ENCODE assay signal across 42 mouse cellular contexts in genomic region chr8:65018423-65018822, GRCm38 (mm10). TPM values are rescaled to one million over a fixed set of nuclear protein-coding genes. Genes with fewer than 3 reads are reported as not detected.
"Had no signal": no experiment of that assay in that cellular context is flagged by ENCODE, and none has a peak within 500 bp of the region (broad histone marks: within the 10 kb centered on the region; RNA-seq: fewer than 3 reads in every experiment).

Gene Trim61 (minus strand): TSS chr8:65018523.
Gene Trim60 (minus strand): TSS chr8:65018584.

- H3K9me3 ChIP-seq: heart, embryonic 10.5 days; heart, embryonic 13.5 days; heart, embryonic 15.5 days; hindbrain, embryonic 12.5 days; hindbrain, embryonic 13.5 days; hindbrain, embryonic 15.5 days; intestine, embryonic 15.5 days; kidney, embryonic 15.5 days had no signal

- ATAC-seq: hindbrain, embryonic 16.5 days; hindbrain, postnatal 0 days; inflammation-experienced regulatory T-cells, adult 6 months; intestine, embryonic 15.5 days; intestine, embryonic 16.5 days; intestine, postnatal 0 days had no signal

- H3K4me3 ChIP-seq: heart, embryonic 10.5 days; heart, embryonic 12.5 days; heart, embryonic 13.5 days; heart, embryonic 15.5 days; hindbrain, embryonic 10.5 days; hindbrain, embryonic 12.5 days; hindbrain, embryonic 13.5 days; hindbrain, embryonic 15.5 days; intestine, embryonic 15.5 days; kidney, embryonic 15.5 days; layer of hippocampus, adult 2 months had no signal

- H3K27ac ChIP-seq: heart, embryonic 10.5 days; heart, embryonic 13.5 days; heart, embryonic 15.5 days; hindbrain, embryonic 10.5 days; hindbrain, embryonic 12.5 days; hindbrain, embryonic 13.5 days; hindbrain, embryonic 14.5 days; hindbrain, embryonic 15.5 days; hindbrain, postnatal 0 days; intestine, embryonic 15.5 days; kidney, embryonic 15.5 days; kidney, postnatal 0 days; layer of hippocampus, adult 2 months had no signal

- H3K9ac ChIP-seq: heart, embryonic 12.5 days; heart, embryonic 13.5 days; heart, embryonic 15.5 days; hindbrain, embryonic 12.5 days; hindbrain, embryonic 13.5 days; hindbrain, embryonic 14.5 days; hindbrain, embryonic 15.5 days; intestine, embryonic 15.5 days; kidney, embryonic 15.5 days had no signal

- DNase-seq: heart, postnatal 10 days; heart, postnatal 14 days; heart, postnatal 36 days; heart, postnatal 4 days; kidney, adult 11 months; kidney, adult 18-20 months; kidney, adult 2 months; kidney, adult 8-10 months; kidney, adult 9 months; kidney, postnatal 10 days; kidney, postnatal 14 days; kidney, postnatal 25 days; kidney, postnatal 36 days; kidney, postnatal 4 days; layer of hippocampus, adult 9-11 months; layer of hippocampus, postnatal 36 days had no signal

- H3K27me3 ChIP-seq: heart, embryonic 12.5 days; heart, embryonic 13.5 days; heart, embryonic 15.5 days; hindbrain, embryonic 12.5 days; hindbrain, embryonic 13.5 days; hindbrain, embryonic 15.5 days; intestine, embryonic 15.5 days; kidney, embryonic 15.5 days had no signal

- H3K36me3 ChIP-seq: heart, embryonic 10.5 days; heart, embryonic 12.5 days; heart, embryonic 13.5 days; heart, embryonic 15.5 days; hindbrain, embryonic 10.5 days; hindbrain, embryonic 12.5 days; hindbrain, embryonic 13.5 days; hindbrain, embryonic 15.5 days; intestine, embryonic 15.5 days; kidney, embryonic 15.5 days had no signal

- H3K4me1 ChIP-seq: heart, embryonic 10.5 days; heart, embryonic 12.5 days; heart, embryonic 13.5 days; heart, embryonic 15.5 days; hindbrain, embryonic 10.5 days; hindbrain, embryonic 12.5 days; hindbrain, embryonic 13.5 days; hindbrain, embryonic 15.5 days; intestine, embryonic 15.5 days; kidney, embryonic 15.5 days had no signal

- H3K4me2 ChIP-seq: heart, embryonic 11.5 days; heart, embryonic 12.5 days; heart, embryonic 13.5 days; heart, embryonic 15.5 days; hindbrain, embryonic 12.5 days; hindbrain, embryonic 13.5 days; hindbrain, embryonic 14.5 days; hindbrain, embryonic 15.5 days; intestine, embryonic 15.5 days; kidney, embryonic 15.5 days had no signal

RNA-seq across cellular contexts. Expression of gene Trim61, which starts in this region (rescaled TPM):
- polyA plus RNA-seq: heart, embryonic 15.5 days; heart, postnatal 0 days; hindbrain, embryonic 10.5 days; hindbrain, embryonic 11.5 days; hindbrain, embryonic 12.5 days; hindbrain, embryonic 13.5 days; hindbrain, embryonic 15.5 days; hindbrain, embryonic 16.5 days; hindbrain, postnatal 0 days; inflammation-experienced regulatory T-cells, adult 6 months; intestine, embryonic 14.5 days; intestine, embryonic 15.5 days; large intestine, adult 2 months had no signal

RNA-seq across cellular contexts. Expression of gene Trim60, which starts in this region (rescaled TPM):
- polyA plus RNA-seq: heart, embryonic 10.5 days; heart, embryonic 11.5 days; heart, embryonic 13.5 days; heart, embryonic 14.5 days; heart, embryonic 15.5 days; heart, embryonic 16.5 days; heart, postnatal 0 days; hindbrain, embryonic 10.5 days; hindbrain, embryonic 11.5 days; hindbrain, embryonic 12.5 days; hindbrain, embryonic 13.5 days; hindbrain, embryonic 15.5 days; hindbrain, embryonic 16.5 days; hindbrain, postnatal 0 days; inflammation-experienced regulatory T-cells, adult 6 months; intestine, embryonic 14.5 days; intestine, embryonic 15.5 days; intestine, embryonic 16.5 days; intestine, postnatal 0 days; kidney, embryonic 14.5 days; large intestine, adult 2 months had no signal
